Mouse (Mus musculus) splenic B cell, adult 2 months (primary cell): ENCODE results near the gene Ear6.
A peak's percentile ranks its signal among the peaks of the same experiment; 100 is the strongest.

Experiments used
- DNase-seq: peaks from one replicate; pipeline ENCODE4 v3.0.0-alpha.2; 2011; ENCODE audit warnings: low read depth, low spot score
- H3K27me3 ChIP-seq: 2 replicates; pipeline ENCODE4 v1.6.1; 2012; ENCODE audit warnings: mild to moderate bottlenecking, low read length, moderate library complexity, mixed read lengths; ENCODE audit not compliant: control insufficient read depth, poor library complexity, insufficient read depth, severe bottlenecking
- H3K36me3 ChIP-seq: 2 replicates; pipeline ENCODE4 v1.6.1; 2012; ENCODE audit warnings: mild to moderate bottlenecking, low read length, moderate library complexity, mixed read lengths; ENCODE audit not compliant: control insufficient read depth, poor library complexity, insufficient read depth, severe bottlenecking

The Ear6 gene

DNA sequence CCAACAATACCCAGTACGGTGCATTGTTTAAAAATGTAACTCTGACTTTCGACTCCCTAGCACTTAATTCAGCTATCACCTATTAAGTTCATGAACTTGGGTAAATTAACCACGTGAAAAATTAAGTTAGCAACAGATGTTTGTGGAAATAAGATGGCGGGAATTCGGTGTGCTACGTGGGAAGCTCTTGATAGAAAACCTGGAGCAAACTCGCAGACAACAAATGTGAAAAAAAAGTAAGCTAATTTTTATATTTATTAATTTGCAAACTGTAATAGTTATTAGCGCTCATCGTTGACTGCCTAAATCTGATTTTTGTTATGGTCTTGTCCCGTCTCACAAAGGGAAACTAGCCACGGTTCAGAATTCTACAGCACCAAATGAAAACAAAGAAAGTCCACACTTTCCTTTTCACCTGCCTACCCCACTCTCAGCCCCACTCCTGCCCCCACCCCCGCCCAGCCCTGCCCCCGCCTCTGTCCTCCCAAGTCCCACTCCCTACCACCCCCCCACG lies 30.6 kb downstream of the Ear6 start:
- H3K36me3 ChIP-seq = peaks cover 7% of the 10 kb centered on the region
- no peak for DNase-seq

GRCm38 (mm10) chr14:51884598-51885331 lies 31.3 kb downstream of the Ear6 start, which contains the start of gene Mettl17:
TSS of gene Mettl17 (plus strand) at chr14:51884842.
- H3K36me3 ChIP-seq = peaks cover 7% of the 10 kb centered on the region
- peak; percentile 99 for DNase-seq

More for the DNA sequence above, 30.6 kb downstream of the Ear6 start:
- no peaks in the 10 kb centered on the region for H3K27me3 ChIP-seq

DNA sequence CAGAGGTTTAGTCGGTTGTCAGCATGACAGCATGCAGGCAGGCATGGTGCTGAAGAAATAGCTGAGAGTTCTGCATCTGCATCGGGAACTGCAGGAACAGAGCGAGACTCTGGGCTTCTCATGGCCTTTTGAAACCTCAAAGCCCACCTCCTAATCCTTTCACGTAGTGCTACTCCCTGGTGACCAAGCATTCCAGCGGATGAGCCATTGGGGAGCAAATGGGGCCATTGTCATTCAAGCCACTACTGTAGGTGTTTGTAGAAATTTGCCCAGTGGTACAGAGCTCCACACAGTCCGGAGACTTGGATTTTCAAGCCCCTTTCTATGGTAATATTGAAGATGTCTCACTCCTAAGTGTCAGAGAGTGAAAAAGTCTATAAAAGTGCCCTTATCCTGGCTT lies 32.6 kb downstream of the Ear6 start:
- H3K27me3 ChIP-seq = no peaks in the 10 kb centered on the region
- peaks cover 11% of the 10 kb centered on the region for H3K36me3 ChIP-seq
- no peak for DNase-seq

More at GRCm38 (mm10) chr14:51884598-51885331, 31.3 kb downstream of the Ear6 start, which contains the start of gene Mettl17:
- H3K27me3 ChIP-seq = no peaks in the 10 kb centered on the region

- Histone ChIP-seq H3K36me3 (peaks cover 13% of the 10 kb centered on the region), H3K27me3 (no peaks in the 10 kb centered on the region)
- DNase-seq = no peak
Measured at GRCm38 (mm10) chr14:51889833-51890232, 36.3 kb downstream of the Ear6 start.

DNA sequence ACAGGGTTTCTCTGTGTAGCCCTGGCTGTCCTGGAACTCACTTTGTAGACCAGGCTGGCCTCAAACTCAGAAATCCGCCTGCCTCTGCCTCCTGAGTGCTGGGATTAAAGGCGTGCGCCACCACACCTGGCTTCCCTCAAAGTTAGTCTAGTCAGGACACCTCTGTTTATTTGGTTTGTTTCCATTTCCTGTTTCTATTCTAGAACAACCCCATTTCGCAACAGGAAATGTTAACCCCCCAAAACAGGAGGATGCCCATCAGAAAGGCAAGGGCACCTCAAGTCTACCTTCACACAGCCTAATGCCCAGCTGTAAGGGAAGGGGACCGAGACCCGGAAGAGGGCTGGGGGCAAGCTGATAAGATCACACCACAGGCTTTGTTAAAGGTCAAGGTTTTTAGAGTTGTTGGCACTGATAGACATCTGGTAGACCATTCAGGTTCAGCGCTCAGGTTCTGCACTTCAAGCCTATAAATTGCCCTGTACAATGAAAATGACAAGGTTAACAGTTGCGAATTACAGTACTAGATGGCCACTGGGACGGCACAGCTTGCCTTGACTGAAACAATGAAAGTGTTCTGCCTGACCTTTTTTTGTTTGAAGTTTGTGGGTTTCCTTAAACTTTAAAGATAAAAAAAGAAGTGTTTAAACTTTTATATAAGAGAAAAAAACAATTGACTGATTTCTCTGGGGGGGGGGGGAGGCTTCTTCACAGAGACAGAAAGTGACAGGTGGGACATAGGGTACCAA lies 38.9 kb downstream of the Ear6 start, which contains the start of gene Slc39a2:
Slc39a2 (plus strand) TSS at position 699 of the 749 bp plus-strand sequence.
- H3K27me3 ChIP-seq = no peaks in the 10 kb centered on the region
- no peak for DNase-seq
- H3K36me3 ChIP-seq = peaks cover 9% of the 10 kb centered on the region

DNA sequence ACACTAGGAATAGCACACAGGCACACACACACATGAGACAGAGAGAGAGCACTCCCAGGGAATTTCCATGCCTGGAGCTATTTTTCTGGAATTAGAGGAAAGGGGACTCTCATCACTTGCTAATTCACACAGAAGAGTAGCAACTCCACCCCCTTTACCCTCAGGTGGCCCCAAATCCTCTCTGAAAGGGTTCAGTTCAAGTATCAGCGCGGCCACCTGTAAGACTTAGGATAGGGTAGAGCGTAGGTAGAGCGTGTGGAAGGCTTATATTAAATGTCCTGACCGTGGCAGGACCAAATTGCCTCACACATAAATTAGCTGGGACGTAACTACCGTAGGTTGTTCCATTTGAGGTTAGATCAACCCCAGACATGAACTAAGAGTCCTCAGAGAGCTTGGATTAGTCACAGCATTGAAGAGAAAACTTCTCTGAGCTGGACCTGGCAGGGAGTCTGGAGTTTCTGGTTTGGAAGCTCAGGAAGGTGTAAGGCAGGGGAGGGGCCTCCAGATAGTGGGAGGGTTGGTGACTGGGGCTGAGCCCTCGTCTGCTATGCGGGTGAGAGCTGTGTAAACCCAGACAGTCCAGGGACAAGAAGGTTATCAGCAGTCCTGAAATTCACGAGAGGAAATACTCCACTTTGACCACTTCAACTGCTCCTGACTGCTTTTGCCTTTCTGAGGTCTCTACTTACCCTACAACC lies 39.7 kb downstream of the Ear6 start:
- H3K36me3 ChIP-seq = peaks cover 6% of the 10 kb centered on the region
- DNase-seq = no peak
- no peaks in the 10 kb centered on the region for H3K27me3 ChIP-seq

DNA sequence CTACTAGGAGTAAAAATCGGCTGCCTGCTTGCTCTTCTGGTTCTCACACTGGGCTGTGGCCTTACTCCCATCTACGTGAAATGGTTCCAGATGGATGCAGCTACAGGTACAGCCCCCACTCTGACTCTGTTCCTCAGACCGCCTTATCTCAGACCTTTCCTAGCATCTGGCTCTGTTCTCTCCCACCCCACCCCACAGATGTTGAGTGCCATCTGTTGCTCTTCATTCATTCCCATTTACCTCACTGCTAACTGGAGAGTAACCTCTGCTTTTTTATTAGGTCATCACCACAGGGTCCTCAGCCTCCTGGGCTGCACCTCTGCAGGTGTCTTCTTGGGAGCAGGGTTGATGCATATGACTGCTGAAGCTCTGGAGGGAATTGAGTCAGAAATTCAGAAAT lies 40.3 kb downstream of the Ear6 start:
- H3K36me3 ChIP-seq = peaks cover 6% of the 10 kb centered on the region
- no peaks in the 10 kb centered on the region for H3K27me3 ChIP-seq

DNA sequence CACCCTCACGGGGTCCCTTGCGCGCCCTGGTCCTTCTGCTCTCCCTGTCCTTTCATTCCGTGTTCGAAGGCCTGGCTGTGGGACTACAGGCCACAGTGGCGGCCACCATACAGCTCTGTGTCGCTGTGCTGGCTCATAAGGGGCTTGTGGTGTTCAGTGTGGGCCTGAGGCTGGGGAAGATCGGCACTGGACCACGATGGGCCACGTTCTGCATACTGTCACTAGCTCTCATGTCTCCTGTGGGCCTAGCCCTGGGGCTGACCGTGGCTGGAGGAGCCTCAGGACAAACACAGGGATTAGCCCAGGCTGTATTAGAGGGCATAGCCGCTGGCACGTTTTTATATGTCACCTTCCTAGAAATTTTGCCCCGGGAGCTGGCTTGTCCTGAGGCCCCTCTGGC lies 41.6 kb downstream of the Ear6 start:
- no peak for DNase-seq
- Histone ChIP-seq H3K27me3 (no peaks in the 10 kb centered on the region), H3K36me3 (peaks cover 6% of the 10 kb centered on the region)

More for the DNA sequence above, 40.3 kb downstream of the Ear6 start:
- no peak for DNase-seq

- DNase-seq = no peak
- Histone ChIP-seq H3K36me3 (peaks cover 2% of the 10 kb centered on the region; the same call in 1 of the 2 replicates), H3K27me3 (no peaks in the 10 kb centered on the region)
Measured at GRCm38 (mm10) chr14:51896019-51896418, 42.5 kb downstream of the Ear6 start.

DNA sequence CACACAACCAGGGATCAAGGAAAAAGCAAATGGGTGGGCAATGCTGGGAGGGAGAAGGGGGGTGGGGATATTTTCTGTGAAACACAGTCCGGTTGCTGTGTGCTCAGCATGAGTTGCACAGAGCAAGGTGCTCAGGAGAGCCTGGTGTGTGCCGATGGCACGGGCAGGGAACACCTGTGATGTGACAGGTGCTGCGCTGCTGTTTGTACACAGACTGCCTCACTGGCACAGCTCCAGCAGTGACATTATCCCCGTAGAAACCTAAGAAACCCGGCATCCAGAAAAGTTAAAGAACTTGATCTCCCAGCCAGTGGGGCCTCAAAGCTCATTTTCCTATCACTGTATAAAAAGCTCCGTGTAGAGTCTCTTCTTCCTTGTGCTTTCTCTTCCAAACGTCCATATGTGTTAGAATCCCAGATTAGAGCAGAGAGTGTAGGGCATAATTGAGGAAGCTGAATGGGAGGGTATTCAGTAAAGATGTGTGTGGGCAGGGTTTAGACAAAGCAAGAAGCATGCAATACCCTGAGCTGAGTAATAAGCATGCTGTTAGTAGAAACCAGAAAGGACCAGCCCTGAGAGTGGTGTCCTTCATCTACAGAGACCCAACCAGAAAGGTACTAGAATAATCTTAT lies 43.2 kb downstream of the Ear6 start:
- DNase-seq = no peak
- Histone ChIP-seq H3K27me3 (no peaks in the 10 kb centered on the region), H3K36me3 (no peaks in the 10 kb centered on the region)

DNA sequence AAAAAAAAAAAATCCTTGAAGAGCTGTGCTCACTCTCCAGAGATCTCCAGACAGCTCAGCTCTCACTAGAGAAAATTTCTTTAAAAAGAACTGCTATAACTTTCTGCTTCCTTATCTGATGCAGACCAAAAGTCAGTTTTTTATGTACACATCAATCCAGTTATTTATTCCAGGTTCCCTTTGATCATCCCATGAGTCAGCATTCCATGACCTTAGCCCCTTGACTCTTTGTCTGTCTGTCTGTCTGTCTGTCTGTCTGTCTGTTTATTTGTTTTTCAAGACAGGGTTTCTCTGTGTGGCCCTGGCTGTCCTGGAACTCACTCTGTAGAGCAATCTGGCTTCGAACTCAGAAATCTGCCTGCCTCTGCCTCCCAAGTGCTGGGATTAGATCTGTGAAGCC lies 45.9 kb downstream of the Ear6 start:
- no peak for DNase-seq
- no peaks in the 10 kb centered on the region for H3K27me3 ChIP-seq
- H3K36me3 ChIP-seq = no peaks in the 10 kb centered on the region

DNA sequence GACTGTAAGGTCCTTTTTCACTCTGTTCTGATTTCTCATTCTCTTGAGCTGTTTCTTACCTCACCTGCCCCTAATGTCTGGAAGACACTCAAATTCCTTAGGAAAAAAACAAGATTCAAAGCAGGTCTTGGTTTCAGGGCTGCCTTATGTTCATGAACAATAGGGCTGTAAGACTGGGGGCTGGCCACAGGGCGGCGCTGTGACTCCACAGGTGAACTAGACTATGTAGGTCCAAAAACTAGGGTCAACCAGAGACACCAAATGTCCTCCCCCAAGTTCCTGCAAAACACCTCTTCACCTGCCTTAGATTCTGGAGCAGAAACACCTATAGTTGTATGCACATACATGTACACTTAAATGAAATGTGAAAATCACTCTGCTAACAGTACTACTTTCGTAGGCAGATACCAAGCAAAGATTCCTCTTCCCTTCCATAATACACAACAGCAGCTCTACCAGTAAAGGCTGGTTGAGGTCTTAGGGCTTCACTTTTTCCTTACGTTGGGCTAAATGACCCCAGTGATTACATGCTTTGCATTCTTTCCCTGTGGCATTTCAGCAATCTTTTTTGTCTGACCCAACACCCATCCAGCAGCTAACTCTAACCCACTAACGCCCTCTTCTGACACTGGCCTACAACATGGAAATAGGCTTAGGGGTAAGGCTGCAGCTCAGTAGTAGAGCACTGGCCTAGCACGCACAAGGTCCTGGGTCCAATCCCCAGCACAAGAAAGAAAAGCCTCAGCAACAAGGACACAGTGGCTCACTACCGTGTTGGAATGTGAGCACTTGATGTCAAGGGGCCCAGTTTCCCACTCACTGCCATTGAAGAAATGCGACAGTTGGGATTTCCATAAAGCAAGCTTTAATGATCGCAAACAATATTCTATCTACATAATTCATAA lies 49.6 kb downstream of the Ear6 start:
- DNase-seq = peak; percentile 75
- Histone ChIP-seq H3K36me3 (no peaks in the 10 kb centered on the region), H3K27me3 (no peaks in the 10 kb centered on the region)

- no peaks in the 10 kb centered on the region for H3K27me3 ChIP-seq
- no peak for DNase-seq
- H3K36me3 ChIP-seq = no peaks in the 10 kb centered on the region
Measured at GRCm38 (mm10) chr14:51903782-51904181, 50.3 kb downstream of the Ear6 start.
